Mouse (Mus musculus) embryo, embryonic 9.5 days (tissue): Measurements from ENCODE around the gene Mrgbp.

Experiments
- DNase-seq: peaks from one replicate; pipeline ENCODE4 v3.0.0-alpha.2; 2017; ENCODE audit errors: extremely low spot score

Mrgbp gene

DNA sequence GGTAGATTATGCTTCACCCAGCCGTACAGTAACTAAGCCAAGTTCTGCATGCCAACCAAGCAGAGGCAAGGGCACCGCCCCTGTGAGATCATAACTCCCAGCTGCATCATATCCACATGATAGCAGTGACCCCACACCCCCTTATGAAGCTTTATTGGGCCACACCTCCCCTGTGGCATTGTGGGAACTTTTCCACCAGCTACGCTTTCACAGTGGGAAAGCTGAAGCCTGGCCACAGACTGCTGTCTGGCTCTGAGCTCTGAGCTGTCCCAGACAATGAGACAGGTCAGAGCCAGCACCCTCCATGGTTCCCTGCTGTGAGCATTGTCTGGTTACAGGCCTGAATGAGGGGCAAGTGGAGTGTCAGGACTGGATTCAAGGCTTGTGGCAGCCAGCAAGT lies at the start of gene Mrgbp:
TSS of gene Mrgbp (plus strand) at position 303 of the 400 bp plus-strand sequence.
- DNase-seq, result no peak

DNA sequence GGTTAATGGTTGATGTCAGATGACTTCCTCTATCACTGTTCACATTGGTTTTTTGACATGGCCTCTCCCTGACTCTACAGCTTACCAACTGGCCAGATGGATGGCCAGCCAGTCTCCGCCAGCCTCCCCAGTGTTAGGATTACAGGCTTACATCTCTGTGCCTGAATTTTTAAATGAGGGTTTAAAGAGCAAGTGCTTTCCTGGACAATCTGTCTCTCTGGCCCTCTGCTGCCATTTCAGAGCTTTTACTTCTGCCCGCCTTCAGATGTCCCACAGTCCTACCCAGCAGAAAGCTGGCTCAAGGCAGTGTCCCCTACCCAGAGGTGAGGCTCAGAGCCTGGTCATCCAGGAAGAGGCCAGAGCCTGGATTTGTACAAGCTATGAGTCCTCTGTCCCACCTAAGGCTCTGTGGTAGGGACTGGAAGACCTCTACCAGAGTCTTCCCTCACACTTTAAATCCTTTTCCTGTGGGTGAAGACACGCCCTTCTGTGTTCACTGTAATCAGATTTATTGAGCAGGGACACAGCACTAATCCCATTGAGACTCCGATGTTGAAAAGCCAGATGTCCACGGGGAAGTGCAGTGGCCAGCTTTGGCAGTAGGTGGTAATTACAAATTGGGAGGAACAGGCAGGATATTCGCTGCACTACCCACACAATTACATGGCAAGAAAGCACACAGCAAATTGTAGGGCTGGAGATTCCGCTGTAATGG lies 49.3 kb upstream of the Mrgbp start:
- DNase-seq, result no peak

DNA sequence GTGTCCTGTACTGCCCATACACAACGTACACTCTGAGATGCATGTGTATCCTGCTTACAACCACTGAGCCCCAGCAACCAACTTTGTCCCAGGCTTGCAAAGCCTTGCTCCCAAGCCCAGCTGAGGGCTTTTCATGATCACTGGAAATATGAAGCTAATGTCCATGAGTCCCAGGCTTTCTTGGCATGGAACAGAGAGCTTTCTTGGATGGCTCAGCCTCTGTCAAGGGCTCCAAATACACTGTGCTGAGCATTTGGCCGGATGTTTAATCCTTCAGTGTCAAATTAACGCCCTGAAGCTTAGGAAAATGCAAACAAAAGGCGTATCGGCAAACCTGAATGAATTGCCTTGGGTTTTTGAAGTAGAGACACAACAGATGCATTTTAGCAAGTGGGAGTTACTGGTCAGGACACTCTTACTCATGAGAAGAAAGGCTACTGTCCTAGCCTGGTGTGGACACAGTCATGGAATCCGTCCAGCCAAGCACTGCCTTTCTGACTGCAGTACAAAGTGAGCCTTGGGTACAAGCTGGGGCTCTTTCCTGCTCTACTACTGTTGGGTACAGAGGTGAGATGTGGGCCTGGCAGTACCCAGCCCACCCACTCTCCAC lies 48.6 kb upstream of the Mrgbp start:
- no peak for DNase-seq

DNA sequence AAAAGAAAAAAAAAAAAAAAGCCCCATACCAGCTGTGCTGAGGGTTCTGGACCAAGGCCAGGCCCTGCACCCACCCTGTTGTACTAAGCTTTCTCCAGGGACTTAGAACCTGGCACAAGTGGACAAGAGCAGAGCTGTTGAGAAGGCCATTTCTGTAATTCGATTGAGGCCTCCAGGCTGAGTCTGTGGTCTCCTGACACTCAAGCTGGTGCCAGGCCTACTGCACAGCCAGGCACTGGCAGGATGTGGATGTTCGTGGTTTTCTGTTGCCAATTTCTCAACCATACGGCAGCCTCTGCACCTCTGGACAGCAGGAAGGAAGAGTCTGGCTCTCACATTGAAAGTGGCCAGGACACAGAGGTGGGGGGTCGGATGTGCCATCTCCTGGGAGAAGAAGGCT lies 47.9 kb upstream of the Mrgbp start:
- no peak for DNase-seq

DNA sequence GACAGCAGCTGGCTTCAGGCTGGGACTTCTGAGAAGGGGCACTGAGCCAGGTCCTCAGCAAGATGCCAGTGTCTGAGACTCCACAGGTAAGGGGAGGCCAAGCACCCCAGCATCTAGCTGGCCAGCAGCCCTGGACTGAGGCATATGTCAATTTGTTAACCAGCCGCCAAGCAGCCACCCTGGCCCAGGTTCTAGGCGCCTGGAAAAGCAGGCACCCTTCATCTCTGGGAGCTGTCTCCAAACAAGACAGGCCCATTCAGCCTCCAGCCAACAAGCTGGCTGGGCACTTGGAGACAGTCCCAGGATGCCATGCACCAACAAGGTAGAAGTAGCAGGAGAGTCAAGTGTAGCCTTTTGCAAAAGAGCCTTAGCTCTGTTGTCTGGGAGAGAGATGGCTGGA lies 37.4 kb upstream of the Mrgbp start:
- no peak for DNase-seq

DNA sequence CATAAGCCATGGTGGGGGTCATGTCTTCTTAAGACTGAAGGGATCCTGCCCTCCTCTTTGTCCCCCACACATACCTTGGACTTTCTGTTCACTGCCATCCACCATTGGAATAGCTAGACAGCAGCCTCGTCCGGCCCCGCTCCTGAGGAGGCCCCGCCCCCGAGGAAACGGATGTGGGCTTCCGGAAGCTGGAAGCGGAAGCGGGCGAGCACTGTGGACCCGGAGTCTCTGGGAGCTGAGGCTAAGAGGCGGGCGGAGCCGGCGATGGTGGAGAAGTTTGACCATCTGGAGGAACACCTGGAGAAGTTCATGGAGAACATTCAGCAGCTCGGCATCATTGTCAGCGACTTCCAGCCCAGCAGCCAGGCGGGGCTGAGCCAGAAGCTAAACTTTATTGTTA lies 36.1 kb upstream of the Mrgbp start:
- no peak for DNase-seq

DNA sequence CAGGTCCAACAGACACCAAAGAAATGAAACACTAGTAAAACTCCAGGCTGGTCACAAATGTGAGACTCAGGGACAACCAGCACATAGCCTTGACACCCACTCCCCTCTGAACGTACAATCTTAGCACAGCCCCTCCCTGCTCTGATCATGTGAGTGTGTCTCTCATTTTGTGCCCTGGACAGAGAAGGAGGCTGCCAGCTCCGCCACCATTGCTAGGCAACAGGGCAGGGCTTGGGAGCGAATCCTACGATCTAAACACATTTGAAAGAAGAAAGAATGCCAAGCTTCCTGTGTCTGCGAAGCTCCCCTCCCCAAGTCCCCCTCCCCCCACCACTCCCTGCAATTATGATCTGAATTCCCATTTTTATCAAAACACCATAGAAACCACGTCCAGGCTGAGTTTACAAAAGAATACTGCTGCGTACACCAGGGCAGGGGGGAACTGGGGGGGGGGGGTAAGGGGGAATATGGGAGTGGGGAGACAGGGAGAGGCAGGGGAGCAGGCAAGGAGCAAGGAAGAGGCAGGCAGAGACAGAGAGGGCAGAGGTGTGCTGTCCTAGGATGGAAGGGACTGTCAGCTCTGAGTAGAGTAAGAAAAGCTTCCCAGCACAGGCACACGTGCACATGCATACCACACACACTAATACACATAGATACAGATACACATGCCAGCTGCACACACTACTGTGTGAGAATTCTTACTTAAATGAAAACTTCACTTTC lies 33.6 kb upstream of the Mrgbp start:
- DNase-seq, result no peak

DNA sequence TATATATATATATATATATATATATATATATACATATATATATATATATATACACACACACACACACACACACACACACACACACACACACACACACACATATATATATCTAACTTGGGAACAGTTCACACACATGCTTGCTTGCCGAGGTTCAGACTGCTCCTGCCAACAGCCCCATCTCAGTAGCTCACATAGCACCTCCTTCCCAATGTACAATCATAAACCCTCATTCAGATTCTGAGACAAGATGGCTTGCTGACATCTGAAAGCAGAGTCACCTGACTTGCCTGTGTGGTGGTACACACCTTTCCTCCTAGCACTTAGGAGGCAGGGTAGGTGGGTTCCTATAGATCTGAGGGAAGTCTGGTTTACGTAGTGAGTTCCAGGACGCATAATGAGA lies 28.8 kb upstream of the Mrgbp start:
- DNase-seq, result no peak

DNA sequence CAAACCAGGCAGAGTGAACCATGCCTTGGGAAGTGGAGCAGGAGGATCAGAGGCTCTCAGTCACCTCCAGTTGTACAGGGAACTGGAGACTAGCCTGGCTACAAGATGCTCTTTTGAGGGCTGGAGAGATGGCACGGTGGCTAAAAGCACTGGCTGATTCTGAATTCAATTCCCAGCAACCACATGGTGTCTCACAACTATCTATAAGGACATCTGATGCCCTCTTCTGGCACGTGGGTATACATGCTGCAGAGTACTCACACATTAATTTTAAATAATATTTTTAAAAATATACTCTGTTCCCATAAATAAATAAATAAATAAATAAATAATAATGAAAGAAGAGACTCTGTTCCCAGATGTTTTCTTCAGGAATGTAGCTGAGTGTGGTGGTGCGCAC lies 25.9 kb upstream of the Mrgbp start:
- no peak for DNase-seq

DNA sequence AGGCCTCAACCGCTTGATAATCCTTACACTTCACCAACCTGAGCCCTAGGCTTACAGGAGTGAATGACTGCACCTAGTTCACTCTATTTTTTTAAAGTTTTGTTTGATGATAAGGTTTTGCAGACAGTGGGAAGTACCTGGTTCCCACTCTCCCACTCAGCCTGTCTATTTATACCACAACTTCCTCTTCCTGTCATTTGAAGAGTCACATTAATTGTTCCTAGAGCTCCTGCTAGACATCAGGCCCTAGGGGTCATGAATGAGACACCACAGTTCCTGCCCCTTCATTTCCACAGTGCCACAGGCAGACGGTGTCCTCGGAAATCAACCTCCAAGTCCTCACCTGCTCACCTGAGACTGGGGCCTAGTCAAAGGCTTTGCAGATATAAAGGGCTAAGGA lies 24.6 kb upstream of the Mrgbp start:
- DNase-seq, result no peak

DNA sequence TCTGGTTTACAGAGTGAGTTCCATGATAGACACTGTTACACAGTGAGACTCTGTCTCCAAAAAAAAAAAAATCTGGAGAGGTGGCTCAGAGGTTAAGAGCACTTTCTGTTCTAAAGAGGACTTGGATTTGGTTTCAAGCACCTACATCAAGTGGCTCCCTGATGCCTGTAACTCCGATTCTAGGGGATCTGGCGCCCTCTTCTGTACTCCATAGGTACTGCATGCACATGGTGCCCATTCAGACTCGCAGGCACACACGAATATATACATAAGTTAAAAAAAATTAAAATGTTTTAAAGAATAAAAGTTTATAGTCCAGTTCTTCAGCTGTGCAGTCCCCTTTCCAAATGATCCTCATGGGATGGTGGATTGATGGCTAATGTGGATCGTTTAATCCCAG lies 20.9 kb upstream of the Mrgbp start:
- no peak for DNase-seq

DNA sequence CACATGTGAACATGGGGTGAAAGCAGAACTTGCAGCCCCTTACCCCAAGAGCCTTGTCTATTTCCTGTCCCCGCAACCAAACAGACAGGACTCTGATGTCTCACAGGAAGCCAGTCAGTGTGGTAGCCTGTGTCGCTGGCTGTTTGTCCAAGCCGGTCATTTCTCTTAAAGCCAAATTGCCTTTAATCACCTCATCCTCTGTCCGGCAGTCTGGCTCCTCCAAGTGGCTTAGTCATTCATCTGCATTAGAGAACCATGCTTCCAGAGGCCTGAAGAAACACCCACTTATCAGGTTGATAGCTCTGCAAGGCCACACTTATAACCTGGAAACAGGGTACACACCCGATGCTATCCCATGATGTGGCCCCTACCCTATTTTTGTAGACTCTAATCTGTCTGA lies 19.0 kb upstream of the Mrgbp start:
- DNase-seq, result no peak

DNA sequence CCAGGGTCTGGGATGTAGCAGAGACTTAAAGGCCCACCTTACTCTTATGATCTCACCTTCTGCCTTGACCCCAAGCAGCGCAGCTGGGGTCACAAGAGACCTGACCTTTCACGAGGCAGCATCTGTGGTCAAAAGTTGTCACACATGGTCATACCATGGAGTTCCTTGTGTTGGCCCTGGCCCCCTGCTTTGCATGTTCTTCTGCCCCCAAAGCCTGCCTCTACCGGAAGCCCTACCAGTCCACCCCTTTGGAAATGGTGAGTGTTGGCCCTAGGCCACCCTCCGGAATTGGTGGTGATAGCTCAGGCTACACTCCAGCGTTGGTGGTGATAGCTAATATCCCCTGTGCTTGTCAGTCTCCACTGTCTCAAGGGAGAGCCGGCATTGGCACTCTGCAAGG lies 17.8 kb upstream of the Mrgbp start:
- no peak for DNase-seq

DNA sequence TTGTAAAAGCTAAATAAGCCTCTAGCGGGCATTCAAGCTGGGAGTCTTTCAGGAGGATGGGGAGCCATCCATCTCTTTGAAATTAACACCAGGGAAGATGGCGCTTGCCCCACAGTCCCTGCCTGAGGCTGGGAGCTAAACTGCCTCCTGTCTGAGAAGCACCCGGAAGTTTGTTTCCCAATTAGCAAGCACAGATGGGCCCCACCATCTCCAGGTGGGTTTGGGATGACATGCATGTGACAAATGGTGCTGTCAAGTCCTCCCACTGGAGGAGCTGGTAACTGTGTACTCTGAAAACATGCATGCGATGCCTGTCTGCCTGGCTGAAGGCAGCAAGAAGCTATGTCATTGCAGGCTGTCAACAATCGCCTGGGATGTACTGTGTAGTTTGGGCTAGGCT lies 17.3 kb upstream of the Mrgbp start:
- no peak for DNase-seq

DNA sequence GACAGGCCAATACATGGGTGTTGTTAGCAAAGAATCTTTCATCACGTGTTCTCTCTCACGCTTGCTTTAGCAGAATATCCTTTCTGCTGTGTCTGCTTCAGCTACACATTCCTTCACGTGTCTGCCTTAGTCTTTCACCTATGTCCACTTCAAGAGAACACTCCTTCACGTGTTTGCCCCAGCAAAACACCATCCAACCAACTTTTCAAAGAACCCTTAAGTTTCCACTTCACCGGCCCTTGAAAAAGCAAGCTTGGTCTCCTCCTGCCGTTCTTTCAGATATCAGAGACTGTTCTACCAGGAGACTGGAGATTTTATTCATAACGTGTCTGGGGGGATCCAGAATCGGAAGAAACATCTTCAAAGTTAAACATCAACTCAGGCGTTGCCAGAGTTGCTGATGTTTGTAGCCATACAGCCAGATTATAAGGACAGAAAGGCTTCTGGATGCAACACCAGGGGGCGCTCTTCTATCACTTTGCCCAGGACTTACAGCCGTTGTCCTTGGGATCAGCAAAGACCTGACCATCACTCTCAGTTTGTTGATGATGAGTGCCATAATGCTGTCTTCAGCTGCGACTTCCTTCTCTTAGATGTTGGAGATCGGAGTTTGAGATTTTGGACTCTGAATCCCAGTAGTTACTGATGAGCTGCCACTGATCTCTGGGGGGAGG lies 14.7 kb upstream of the Mrgbp start:
- peak; percentile 59 for DNase-seq

DNA sequence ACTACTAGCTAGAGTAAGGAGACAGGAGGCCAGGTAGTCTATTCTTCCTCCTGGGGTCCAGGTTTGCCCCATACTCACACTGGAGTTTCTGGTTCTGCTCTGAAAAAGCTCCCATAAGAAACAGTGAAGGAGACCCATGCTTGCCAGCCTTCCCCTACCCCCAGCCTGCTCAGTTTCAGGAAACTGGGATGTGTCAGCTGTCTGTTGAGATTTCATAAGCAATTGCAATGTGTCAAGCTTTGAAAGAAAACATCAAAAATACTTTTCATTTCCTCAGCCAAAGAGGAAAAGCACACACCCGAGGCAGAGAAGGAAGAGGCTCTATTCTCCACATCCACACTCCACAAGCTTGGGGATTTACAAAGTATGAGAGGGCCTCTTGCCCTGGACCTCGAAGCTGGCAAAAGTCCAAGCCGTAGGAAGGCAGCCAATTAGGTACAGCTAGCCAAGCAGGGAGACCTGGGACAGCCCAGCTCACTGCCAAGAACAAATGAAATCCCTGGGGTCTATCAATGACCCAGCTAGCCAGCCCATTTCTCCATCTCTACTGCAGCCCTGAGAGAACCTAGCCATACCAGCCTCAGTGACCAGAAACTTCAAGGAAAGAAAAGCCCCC lies 12.0 kb upstream of the Mrgbp start:
- no peak for DNase-seq

DNA sequence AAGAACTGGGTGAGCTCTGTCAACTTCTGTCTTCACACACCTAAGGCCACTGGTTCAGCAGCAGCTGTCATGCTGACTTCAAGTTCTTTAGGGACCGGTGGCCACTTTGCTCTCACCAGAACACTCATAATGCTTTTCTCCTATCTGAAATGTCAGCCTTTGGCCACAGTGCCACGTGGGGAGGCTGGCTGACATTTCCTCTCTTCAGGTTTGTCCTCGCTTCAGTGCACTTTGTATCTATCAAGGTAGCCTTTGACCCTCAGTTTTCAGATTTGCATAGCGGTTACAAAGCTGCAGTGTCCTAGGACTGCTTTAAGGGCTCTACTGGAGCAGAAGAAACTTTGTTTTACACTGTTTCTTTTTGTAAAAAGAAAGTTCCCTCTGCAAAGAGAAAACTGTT lies 4.6 kb upstream of the Mrgbp start:
- no peak for DNase-seq

DNA sequence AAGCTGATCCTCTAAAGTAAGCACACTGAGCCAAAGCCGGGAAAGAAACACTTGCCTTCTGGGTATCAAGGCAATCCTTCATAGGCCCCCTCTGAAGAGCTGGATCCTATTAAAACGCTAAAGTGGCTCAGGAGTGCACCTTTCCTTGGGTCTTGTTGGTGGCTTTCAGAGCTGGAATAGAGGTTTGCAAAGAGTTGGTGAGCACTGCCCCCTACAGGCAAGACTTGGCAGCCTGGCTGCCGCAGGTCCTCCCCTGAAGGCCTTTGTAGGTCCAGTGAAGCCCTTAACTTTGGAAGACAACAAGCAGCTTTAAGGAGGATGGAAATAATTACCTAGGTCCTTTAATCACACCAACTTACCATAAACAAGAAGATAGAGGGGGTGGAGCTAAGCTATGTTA lies 2.4 kb upstream of the Mrgbp start:
- peak; percentile 78 for DNase-seq

DNA sequence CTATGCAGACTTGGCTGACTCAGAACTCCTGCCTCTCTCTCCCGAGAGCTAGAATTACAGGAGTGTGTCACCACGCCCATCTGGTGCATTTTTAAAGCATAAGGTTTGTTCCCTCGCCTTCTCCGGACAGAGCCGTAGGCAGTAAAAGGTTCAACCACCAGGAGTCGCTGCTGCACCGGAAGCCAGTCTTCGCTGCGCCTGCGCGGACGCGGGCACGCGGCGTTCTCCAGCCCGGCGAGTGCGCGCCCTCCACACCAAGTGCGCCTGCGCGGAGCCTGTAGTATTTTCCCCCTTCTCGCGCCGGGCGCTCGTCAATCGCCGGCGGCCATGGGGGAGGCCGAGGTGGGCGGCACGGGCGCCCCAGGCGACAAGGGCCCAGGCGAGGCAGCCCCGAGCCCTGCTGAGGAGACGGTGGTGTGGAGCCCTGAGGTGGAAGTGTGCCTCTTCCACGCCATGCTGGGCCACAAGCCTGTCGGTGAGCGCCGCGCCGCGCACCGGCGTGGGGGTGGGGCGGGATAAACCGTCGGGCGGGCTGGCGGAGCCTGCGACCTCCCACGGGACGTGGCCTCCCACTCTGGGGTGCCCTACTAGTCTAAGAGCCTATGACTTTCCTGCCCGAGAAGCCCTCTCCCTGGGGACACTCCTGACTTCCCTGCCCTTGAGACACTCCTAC lies 1.5 kb downstream of the Mrgbp start:
- peak; percentile 96 for DNase-seq

DNA sequence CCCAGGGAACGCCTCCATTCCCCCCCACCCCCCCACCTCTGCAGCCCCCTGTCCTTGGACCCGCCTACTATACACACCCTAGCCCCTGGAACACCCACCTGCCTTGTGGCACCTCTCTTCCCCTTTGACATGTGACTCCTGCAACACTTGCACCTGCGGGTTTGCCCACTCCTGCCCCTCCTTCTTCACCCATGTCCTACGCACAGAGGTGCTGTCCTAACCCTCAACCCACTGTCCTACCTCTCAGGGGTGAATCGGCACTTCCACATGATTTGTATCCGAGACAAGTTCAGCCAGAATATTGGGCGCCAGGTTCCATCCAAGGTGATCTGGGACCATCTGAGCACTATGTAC lies 2.0 kb downstream of the Mrgbp start:
- no peak for DNase-seq

DNA sequence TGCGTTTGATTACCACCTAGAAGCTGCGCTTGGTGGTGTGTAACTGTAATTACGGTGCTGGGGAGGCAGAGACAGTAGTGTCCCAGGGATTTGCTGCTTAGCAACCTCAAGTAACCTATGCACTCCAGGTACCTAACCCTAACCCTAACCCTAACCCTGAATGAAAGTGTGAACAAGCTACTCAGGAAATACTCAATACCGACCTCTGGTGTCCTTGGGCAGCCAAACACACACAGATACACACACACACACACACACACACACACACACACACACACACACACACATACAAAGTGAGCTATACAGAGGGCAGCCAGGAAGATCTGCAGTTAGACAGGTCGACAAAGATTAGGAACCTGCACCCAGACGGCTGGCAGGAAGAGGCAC lies 7.6 kb downstream of the Mrgbp start:
- DNase-seq, result no peak
